Mouse (Mus musculus) megakaryocyte, embryonic 14.5 days (primary cell): Measurements from ENCODE around the gene Tmed10.

Experiments
- FLI1 ChIP-seq: IDR thresholded peaks from 2 replicates; pipeline ENCODE4 v1.6.1; 2012; ENCODE audit warnings: low read length, inconsistent platforms, mixed read lengths
- GATA1 ChIP-seq: IDR thresholded peaks from 3 replicates; pipeline ENCODE4 v1.6.1; 2012; ENCODE audit warnings: mixed read lengths, low read length, inconsistent platforms, borderline replicate concordance

GRCm38 (mm10) chr12:85416298-85416697, 41.7 kb upstream of the Tmed10 start:
- TF ChIP-seq GATA1 (no peak), FLI1 (no peak)
